Mouse (Mus musculus) hindbrain, embryonic 14.5 days (tissue): ENCODE data around the gene Enox1. TPM values are rescaled to one million over a fixed set of nuclear protein-coding genes. Genes with fewer than 3 reads are reported as not detected.

Experiments
- ATAC-seq: fragments of 200-750 bp; cut with Nextera tagmentation; 2 replicates; pipeline ENCODE4 v1.8.0; 2017; ENCODE audit warnings: moderate number of reproducible peaks, mild to moderate bottlenecking, moderate TSS enrichment, moderate library complexity; ENCODE audit not compliant: low FRiP score
- DNase-seq: peaks from one replicate; pipeline ENCODE4 v3.0.0-alpha.2; 2015; ENCODE audit warnings: low spot score
- H3K27ac ChIP-seq: fragments of 300-500 bp; sonication (generic); 2 replicates; pipeline ENCODE4 v1.5.1; 2014; ENCODE audit warnings: mild to moderate bottlenecking, moderate library complexity
- H3K27me3 ChIP-seq: fragments of 300-500 bp; sonication (generic); 2 replicates; pipeline ENCODE4 v1.6.1; 2014; ENCODE audit warnings: mild to moderate bottlenecking, low read length, mixed read lengths; ENCODE audit not compliant: control insufficient read depth, insufficient read depth
- H3K36me3 ChIP-seq: fragments of 300-500 bp; sonication (generic); replicated peaks from 2 replicates; pipeline ENCODE4 v1.6.1; 2014; ENCODE audit not compliant: control insufficient read depth, insufficient read depth
- H3K4me1 ChIP-seq: fragments of 300-500 bp; sonication (generic); replicated peaks from 2 replicates; pipeline ENCODE4 v1.6.1; 2014; ENCODE audit warnings: antibody characterized with exemption, low read length, mixed read lengths; ENCODE audit not compliant: control insufficient read depth, insufficient read depth
- H3K4me2 ChIP-seq: fragments of 300-500 bp; sonication (generic); replicated peaks from 2 replicates; pipeline ENCODE4 v1.6.1; 2014; ENCODE audit warnings: mild to moderate bottlenecking, moderate library complexity
- H3K4me3 ChIP-seq: fragments of 300-500 bp; sonication (generic); replicated peaks from 2 replicates; pipeline ENCODE4 v1.5.1; 2014; ENCODE audit warnings: mild to moderate bottlenecking, low read length
- H3K9ac ChIP-seq: fragments of 300-500 bp; sonication (generic); 2 replicates; pipeline ENCODE4 v1.6.1; 2014
- H3K9me3 ChIP-seq: fragments of 300-500 bp; sonication (generic); 2 replicates; pipeline ENCODE4 v1.6.1; 2016; ENCODE audit warnings: low read length; ENCODE audit not compliant: control insufficient read depth
- WGBS: fragments of 180-500 bp; shearing (Covaris S2); extraction: QIAGEN DNeasy Blood & Tissue Kit; methylation state at CpG from one replicate; pipeline ENCODE4 v1.1.7; 2014; 5-methylcytosine and 5-hydroxymethylcytosine counted together
- polyA plus RNA-seq: library from polyadenylated mRNA; unstranded; fragments of >200 nt; fragmentation: Nextera tagmentation; extraction: Ambion mirVana; gene quantifications from 2 replicates; pipeline ENCODE4 v1.2.1, GENCODE M21; 2014

The Enox1 gene
- polyA plus RNA-seq, 1 experiment from 2014 or later: 30.2 TPM

DNA sequence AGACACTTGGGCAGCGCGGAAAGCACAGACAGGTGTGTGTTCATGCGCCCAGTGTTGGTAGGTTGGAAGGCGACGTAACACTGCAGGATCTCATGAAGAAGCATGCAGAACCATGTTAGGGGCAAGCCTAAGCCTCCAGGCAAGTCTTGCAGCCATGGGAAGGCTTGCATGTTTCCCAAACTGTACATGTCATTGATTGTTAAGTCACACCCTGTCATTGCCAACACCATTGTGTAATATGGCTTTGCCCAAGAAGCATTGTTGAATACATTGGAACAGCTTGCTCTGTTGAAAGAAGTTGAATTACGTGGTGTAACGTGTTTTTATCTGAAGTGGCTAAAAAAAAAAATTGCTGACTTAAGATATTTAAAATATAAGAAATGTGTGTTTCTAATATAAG, 162.8 kb downstream of the Enox1 start:
- Histone ChIP-seq H3K36me3 (no peaks in the 10 kb centered on the region), H3K9me3 (no peaks in the 10 kb centered on the region), H3K4me3 (no peak overlapping the region), H3K9ac (no peak overlapping the region), H3K4me1 (0 out of 2 replicates have a peak, but pooled peaks cover 4% of the 10 kb centered on the region), H3K27me3 (no peaks in the 10 kb centered on the region), H3K27ac (no peak overlapping the region), H3K4me2 (no peak overlapping the region)
- no peak for ATAC-seq
- 91% methylated on average over 7 of the region's 7 CpGs for WGBS
- DNase-seq: no peak

GRCm38 (mm10) chr14:77324348-77324747, 167.8 kb downstream of the Enox1 start:
- no peaks in the 10 kb centered on the region for H3K27me3 ChIP-seq
- no peak overlapping the region for H3K4me3 ChIP-seq
- no peak for DNase-seq
- 97% methylated on average over 2 of the region's 2 CpGs for WGBS
- H3K36me3 ChIP-seq: no peaks in the 10 kb centered on the region
- H3K9me3 ChIP-seq: no peaks in the 10 kb centered on the region
- H3K4me2 ChIP-seq: no peak overlapping the region
- no peak overlapping the region for H3K9ac ChIP-seq
- no peaks in the 10 kb centered on the region for H3K4me1 ChIP-seq
- ATAC-seq: no peak
- H3K27ac ChIP-seq: no peak overlapping the region

DNA sequence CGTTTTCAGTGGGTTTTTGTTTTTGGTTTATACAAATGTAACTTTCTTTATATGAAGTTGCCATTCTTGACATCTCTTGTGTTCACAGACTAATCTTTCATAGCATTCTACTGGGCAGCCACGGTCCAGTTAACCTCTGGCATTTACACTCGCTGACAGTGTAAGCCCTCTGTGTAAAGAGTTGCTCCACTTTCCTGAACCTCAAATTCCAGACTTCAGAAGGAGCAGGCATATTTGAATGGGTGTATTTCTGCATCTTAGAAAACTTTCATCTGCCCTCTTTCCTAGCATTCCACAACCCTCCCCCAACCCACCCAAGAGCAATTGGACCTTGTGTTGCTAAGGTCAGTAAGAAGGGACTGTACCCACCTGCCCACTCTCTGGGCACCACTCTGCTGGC, 171.1 kb downstream of the Enox1 start:
- DNase-seq: no peak

DNA sequence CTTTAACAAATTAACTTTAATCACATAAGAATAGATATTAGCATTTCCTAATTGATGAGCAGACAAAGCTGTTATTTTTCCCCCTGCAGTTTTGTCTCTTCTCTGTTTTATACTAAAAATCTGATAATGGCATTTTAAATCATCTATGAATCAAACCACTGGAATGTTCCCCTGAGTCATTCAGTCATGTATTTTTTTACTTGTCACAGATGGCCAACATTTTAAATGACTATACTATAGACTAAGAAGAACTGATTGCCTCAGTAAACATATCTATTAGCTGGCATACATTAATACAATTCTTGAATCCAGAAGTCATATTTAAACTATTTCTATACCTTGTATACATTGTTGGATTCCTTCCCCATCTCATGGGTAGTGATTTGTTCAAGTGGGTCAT, 173.2 kb downstream of the Enox1 start:
- 0 out of 2 replicates have a peak, but pooled peaks cover 6% of the 10 kb centered on the region for H3K9me3 ChIP-seq
- DNase-seq: no peak
- no peak overlapping the region for H3K4me3 ChIP-seq
- H3K36me3 ChIP-seq: no peaks in the 10 kb centered on the region
- H3K9ac ChIP-seq: no peak overlapping the region
- ATAC-seq: no peak
- no peak overlapping the region for H3K27ac ChIP-seq
- no peaks in the 10 kb centered on the region for H3K4me1 ChIP-seq
- no peak overlapping the region for H3K4me2 ChIP-seq
- H3K27me3 ChIP-seq: no peaks in the 10 kb centered on the region

More for the DNA sequence above, 171.1 kb downstream of the Enox1 start:
- H3K27me3 ChIP-seq: no peaks in the 10 kb centered on the region
- 0 out of 2 replicates have a peak, but pooled peaks cover 6% of the 10 kb centered on the region for H3K9me3 ChIP-seq
- H3K4me1 ChIP-seq: no peaks in the 10 kb centered on the region
- H3K4me2 ChIP-seq: no peak overlapping the region
- H3K36me3 ChIP-seq: no peaks in the 10 kb centered on the region
- H3K9ac ChIP-seq: no peak overlapping the region
- no peak overlapping the region for H3K4me3 ChIP-seq
- 79% methylated on average over 3 of the region's 3 CpGs for WGBS
- no peak overlapping the region for H3K27ac ChIP-seq
- no peak for ATAC-seq

DNA sequence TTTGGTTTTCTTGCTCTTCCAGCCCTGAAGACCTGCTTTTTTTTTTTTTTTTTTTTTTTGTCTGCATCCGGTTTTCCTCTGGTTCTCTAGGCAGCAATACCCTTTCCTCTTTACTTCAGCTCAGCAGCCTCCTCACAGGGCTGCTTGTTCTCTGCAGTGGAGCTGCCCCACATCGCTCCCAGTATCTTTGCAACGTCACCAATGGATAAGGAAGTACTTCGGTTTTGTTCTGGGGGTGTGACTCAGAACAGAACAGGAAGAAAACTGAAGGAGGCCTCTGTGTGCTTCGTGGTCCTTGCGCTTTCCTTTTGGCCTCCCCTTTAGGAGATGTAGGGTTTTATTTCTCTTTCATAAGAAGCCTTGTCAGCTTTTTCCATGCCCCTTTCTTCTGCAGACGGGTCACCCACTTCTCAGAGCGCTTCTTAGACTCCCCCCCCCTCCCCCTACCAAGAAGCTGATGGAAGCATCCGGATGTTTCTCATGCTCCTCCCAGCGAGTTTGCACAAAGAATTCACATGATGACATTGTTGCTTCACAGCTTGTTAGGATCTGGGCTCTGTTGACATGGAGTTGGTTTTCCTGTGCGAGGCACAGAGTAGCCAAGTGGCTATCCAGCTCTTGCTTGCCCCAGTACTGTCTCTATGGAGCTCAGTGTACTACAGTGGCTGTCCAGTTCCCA, 187.2 kb downstream of the Enox1 start:
- no peak overlapping the region for H3K4me2 ChIP-seq
- H3K27me3 ChIP-seq: no peaks in the 10 kb centered on the region
- H3K36me3 ChIP-seq: no peaks in the 10 kb centered on the region
- ATAC-seq: no peak
- DNase-seq: no peak
- 0 out of 2 replicates have a peak overlapping the region, but pooled peaks have one; percentile 26 for H3K27ac ChIP-seq
- 67% methylated on average over 11 of the region's 11 CpGs for WGBS
- no peaks in the 10 kb centered on the region for H3K9me3 ChIP-seq
- H3K4me1 ChIP-seq: 0 out of 2 replicates have a peak, but pooled peaks cover 2% of the 10 kb centered on the region
- no peak overlapping the region for H3K9ac ChIP-seq
- H3K4me3 ChIP-seq: no peak overlapping the region

DNA sequence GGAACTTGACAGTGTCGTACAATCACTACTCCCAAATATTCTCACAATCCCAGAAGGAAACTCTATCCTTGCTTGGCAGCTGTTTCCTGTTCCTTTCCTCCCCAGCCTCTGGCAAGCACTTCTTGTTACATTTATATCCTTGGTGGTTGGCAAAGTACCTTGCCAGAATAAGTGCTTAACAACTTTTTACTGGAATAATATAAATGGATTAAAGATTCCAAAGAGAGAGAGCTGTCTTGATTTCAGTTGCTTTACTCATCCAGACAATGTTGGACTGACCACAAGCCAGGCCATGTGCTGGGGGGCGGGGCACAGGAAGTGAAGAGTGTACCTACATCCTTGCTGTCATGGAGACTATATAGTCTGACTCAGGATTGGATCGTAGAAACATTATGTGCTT, 189.7 kb downstream of the Enox1 start:
- no peak for DNase-seq
- WGBS: 91% methylated on average over 3 of the region's 3 CpGs
- no peak for ATAC-seq
- Histone ChIP-seq H3K36me3 (no peaks in the 10 kb centered on the region), H3K4me2 (no peak overlapping the region), H3K27ac (no peak overlapping the region), H3K4me3 (no peak overlapping the region), H3K9me3 (no peaks in the 10 kb centered on the region), H3K4me1 (0 out of 2 replicates have a peak, but pooled peaks cover 2% of the 10 kb centered on the region), H3K9ac (no peak overlapping the region), H3K27me3 (no peaks in the 10 kb centered on the region)

GRCm38 (mm10) chr14:77351803-77352352, 195.3 kb downstream of the Enox1 start:
- Histone ChIP-seq H3K27ac (no peak overlapping the region), H3K36me3 (no peaks in the 10 kb centered on the region), H3K4me2 (no peak overlapping the region), H3K9me3 (no peaks in the 10 kb centered on the region), H3K4me1 (0 out of 2 replicates have a peak, but pooled peaks cover 3% of the 10 kb centered on the region), H3K27me3 (no peaks in the 10 kb centered on the region), H3K9ac (no peak overlapping the region), H3K4me3 (no peak overlapping the region)
- ATAC-seq (peak; percentile 57; the same call in 1 of the 2 replicates), DNase-seq (no peak)
- 55% methylated on average over 2 of the region's 2 CpGs for WGBS

DNA sequence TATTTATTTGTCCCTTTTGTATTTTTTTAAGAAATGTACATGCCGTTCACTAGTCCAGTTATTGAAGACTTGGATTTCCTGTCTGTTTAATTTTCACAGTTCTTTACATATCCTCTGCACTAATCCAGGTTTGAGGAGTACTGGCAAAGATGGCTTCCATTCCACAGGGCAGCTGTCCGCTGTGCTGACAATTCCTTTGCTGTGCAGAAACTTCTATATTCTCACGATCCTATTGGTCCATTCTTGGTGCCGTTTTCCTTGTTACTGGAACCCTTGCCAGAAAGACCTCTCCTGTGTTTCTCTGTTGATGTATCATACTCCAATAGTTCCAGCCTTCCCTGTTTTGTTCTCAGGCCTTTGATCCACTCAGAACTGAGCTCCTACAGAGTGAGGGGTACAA, 206.1 kb downstream of the Enox1 start:
- Histone ChIP-seq H3K27me3 (no peaks in the 10 kb centered on the region), H3K4me1 (no peaks in the 10 kb centered on the region), H3K9ac (no peak overlapping the region), H3K36me3 (no peaks in the 10 kb centered on the region), H3K4me2 (no peak overlapping the region), H3K4me3 (no peak overlapping the region), H3K27ac (no peak overlapping the region), H3K9me3 (no peaks in the 10 kb centered on the region)
- ATAC-seq: no peak
- no peak for DNase-seq
- WGBS: 91% methylated on average over 4 of the region's 4 CpGs

DNA sequence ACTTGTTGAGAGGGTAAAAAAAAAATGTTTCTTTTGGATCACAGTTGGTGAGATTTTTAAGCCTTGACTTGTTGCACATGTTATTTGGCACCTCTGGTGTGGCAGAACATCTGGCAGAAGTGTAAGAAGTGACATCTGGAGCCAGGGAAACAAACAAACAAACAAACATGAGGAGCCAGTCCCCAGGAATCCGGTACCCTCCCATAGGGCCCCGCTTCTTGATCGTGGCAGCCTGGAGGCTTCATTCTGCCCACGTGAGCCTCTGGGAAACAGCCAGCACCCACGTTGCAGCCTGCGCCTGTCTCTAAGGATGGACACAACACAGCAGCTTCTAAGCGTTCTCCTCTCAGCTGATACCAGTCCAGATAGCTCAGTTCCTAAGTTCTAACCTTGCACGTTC, 211.8 kb downstream of the Enox1 start:
- no peak overlapping the region for H3K4me3 ChIP-seq
- no peak overlapping the region for H3K4me2 ChIP-seq
- H3K9me3 ChIP-seq: no peaks in the 10 kb centered on the region
- ATAC-seq (no peak), DNase-seq (no peak)
- H3K4me1 ChIP-seq: no peaks in the 10 kb centered on the region
- H3K27ac ChIP-seq: no peak overlapping the region
- no peaks in the 10 kb centered on the region for H3K36me3 ChIP-seq
- no peak overlapping the region for H3K9ac ChIP-seq
- WGBS: 80% methylated on average over 8 of the region's 8 CpGs
- H3K27me3 ChIP-seq: no peaks in the 10 kb centered on the region
